Mouse (Mus musculus): ENCODE data around the gene Igfbp5. TPM values are rescaled to one million over a fixed set of nuclear protein-coding genes. Genes with fewer than 3 reads are reported as not detected.

Gene Igfbp5
- polyA plus RNA-seq, 1 experiment from 2014 or later: 80.3 TPM

DNA sequence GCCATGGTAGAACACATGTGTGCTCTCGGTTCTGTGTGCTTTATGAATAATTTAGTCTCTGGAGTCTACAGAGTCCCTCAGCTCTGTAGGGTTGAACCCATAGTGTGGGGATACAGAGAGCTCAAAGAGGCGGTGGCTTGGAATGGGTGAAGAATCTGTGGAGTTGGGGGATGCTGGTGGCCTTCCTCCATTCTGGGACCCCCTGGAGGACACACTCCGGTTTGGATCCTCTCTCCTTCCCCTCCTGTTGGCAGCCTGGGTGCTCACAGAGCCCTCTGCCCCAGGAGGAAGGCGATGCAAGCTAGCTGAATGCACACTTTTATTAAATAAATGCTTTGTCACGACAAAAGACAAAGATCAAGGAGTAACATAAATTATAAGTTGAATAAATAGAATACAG is 17.1 kb downstream of the Igfbp5 start:
- no peak overlapping the region for H3K4me3 ChIP-seq (replicated peaks)
- peaks cover 38% of the 10 kb centered on the region for H3K36me3 ChIP-seq
- H3K9me3 ChIP-seq: no peaks in the 10 kb centered on the region
- ATAC-seq (ENCODE audit: insufficient number of reproducible peaks, insufficient read depth, low FRiP score, low TSS enrichment, low read depth): no peak
- H3K27ac ChIP-seq: no peak overlapping the region
- no peak overlapping the region for H3K4me2 ChIP-seq
- H3K27me3 ChIP-seq: no peaks in the 10 kb centered on the region
- 73% methylated on average over 5 of the region's 5 CpGs for WGBS
- H3K9ac ChIP-seq (replicated peaks): no peak overlapping the region
- no peaks in the 10 kb centered on the region for H3K4me1 ChIP-seq (replicated peaks)

DNA sequence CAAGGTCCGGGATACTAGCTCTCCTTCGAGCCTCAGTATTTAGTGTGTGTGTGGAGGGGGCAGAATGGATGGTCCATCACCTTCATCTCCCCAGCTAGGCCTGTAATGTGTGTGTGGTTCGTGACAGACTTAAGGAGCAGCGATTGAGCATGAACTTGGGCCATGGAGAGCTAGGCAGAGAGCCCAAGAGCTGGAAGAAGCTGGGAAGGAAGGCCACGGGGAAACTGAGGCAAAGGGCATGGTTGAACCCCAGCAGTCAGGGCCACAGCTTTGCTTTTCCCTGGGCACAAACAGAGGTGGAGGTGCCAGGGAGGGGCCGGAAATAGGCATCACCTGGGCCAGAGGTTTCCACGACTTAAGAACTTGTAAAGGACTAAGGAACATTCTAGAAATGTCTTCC is 17.5 kb downstream of the Igfbp5 start:
- ATAC-seq (ENCODE audit: insufficient number of reproducible peaks, insufficient read depth, low FRiP score, low TSS enrichment, low read depth): no peak
- H3K27ac ChIP-seq: no peak overlapping the region
- H3K4me2 ChIP-seq: no peak overlapping the region
- H3K9me3 ChIP-seq: no peaks in the 10 kb centered on the region
- H3K4me3 ChIP-seq (replicated peaks): no peak overlapping the region
- WGBS: 81% methylated on average over 7 of the region's 7 CpGs
- H3K9ac ChIP-seq (replicated peaks): no peak overlapping the region
- H3K36me3 ChIP-seq: peaks cover 38% of the 10 kb centered on the region
- no peaks in the 10 kb centered on the region for H3K27me3 ChIP-seq
- no peaks in the 10 kb centered on the region for H3K4me1 ChIP-seq (replicated peaks)

DNA sequence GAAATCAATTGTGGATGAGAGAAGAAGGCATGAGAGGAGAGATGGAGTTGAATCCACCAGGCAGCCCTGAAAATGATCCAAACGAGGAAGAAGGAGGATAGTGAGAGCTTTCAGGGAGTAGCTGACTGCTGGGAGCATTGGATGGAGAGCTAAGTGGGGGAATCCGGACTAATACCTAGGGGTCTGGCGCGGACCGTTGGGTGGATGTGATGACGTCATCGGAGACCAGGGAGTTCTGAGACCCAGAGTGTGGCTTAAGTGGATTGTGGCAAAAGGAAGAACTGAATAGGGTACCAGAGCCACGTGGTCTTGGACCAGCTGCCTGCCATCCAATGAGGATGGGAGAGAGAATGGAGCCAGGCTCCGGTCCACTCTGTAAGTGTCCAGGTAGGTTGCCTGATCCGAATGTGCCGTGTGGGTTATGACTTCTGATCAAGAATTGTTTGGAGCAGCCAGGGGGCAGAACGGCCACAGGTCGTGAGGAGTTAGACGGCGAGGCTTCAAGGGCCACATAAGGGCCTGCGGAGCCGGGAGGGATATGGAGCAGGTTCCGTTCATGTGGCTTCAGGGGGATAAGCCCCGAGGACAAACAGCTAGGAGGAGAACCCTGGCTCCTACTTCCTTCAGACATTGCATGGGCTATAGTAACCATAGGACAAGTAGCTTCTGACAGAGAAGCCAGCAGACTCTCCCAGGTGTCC is 18.3 kb downstream of the Igfbp5 start:
- H3K9ac ChIP-seq (replicated peaks): no peak overlapping the region
- H3K4me1 ChIP-seq (replicated peaks): no peaks in the 10 kb centered on the region
- H3K36me3 ChIP-seq: peaks cover 38% of the 10 kb centered on the region
- H3K4me3 ChIP-seq (replicated peaks): no peak overlapping the region
- no peak; the same call in 1 of the 2 replicates for ATAC-seq (ENCODE audit: insufficient number of reproducible peaks, insufficient read depth, low FRiP score, low TSS enrichment, low read depth)
- H3K9me3 ChIP-seq: no peaks in the 10 kb centered on the region
- 83% methylated on average over 19 of the region's 19 CpGs for WGBS
- no peak overlapping the region for H3K4me2 ChIP-seq
- no peaks in the 10 kb centered on the region for H3K27me3 ChIP-seq
- no peak overlapping the region for H3K27ac ChIP-seq

DNA sequence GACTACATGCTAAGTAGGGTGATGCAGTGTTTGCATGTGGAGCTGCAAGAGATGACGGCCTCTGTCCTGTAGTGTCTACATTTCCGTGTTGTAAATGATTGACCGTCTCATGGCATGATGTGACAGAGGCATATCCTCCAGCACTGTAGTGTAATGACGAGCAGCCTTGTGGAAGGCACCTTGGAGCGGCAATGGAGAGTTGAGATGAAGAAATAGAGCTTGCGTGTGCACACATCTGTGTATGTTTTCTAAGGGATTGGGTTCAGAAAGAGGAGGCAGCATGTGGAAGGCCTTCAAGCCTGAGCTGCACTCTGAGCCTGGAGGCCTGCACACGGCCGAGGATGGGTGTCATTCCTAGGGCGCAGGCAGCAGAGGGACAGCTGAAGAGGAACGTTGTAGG is 19.0 kb downstream of the Igfbp5 start:
- H3K36me3 ChIP-seq: peaks cover 38% of the 10 kb centered on the region
- H3K27me3 ChIP-seq: no peaks in the 10 kb centered on the region
- H3K4me3 ChIP-seq (replicated peaks): no peak overlapping the region
- H3K9me3 ChIP-seq: no peaks in the 10 kb centered on the region
- no peak for ATAC-seq (ENCODE audit: insufficient number of reproducible peaks, insufficient read depth, low FRiP score, low TSS enrichment, low read depth)
- H3K27ac ChIP-seq: no peak overlapping the region
- no peak overlapping the region for H3K9ac ChIP-seq (replicated peaks)
- H3K4me2 ChIP-seq: no peak overlapping the region
- no peaks in the 10 kb centered on the region for H3K4me1 ChIP-seq (replicated peaks)
- WGBS: 86% methylated on average over 10 of the region's 10 CpGs

DNA sequence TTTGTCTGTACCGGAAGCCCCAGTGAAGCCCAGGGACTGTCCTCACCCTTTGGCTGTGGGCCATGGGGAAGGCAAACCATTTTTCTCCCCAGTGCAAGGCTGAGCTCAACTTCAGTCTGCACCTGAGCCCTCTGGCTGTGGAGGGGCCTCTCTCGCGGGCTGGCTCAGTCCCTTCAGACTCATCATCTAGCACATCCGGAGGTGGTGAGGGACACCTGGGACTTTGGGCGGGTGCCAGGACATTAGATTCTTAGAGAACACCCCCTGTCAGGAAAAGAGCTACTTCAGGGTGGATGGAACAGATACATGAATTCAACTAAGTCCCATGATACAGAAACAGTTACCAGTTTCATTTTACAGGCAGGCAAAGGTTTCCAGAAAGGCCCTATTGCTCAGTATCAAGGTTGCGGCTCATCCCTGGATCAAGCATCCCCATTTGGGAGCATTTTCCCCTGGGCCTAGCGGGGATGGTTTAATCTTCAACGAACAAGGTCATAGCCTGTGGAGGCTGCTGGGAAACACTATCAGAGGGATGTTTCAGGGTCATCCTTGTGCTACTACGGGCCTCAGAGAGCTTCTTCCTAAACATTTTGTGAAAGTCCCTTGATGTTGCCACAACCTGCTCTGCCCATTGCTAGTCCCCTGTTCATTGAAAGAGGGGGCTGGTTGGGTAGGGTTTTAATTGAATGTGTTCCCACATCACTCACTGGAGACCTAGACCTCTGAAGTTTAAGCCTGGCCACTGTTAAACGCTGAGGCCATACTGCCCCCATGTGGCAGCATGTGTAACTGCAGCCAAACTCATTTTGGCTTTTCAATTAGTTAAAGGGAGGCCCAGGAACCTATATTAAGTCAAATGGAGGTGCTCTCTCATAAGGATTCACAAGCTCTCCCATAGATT is 20.1 kb downstream of the Igfbp5 start:
- H3K27me3 ChIP-seq: no peaks in the 10 kb centered on the region
- H3K9me3 ChIP-seq: no peaks in the 10 kb centered on the region
- H3K4me1 ChIP-seq (replicated peaks): no peaks in the 10 kb centered on the region
- peaks cover 40% of the 10 kb centered on the region for H3K36me3 ChIP-seq
- no peak overlapping the region for H3K9ac ChIP-seq (replicated peaks)
- H3K4me2 ChIP-seq: no peak overlapping the region
- 59% methylated on average over 10 of the region's 10 CpGs for WGBS
- no peak overlapping the region for H3K27ac ChIP-seq
- no peak for ATAC-seq (ENCODE audit: insufficient number of reproducible peaks, insufficient read depth, low FRiP score, low TSS enrichment, low read depth)
- H3K4me3 ChIP-seq (replicated peaks): no peak overlapping the region

DNA sequence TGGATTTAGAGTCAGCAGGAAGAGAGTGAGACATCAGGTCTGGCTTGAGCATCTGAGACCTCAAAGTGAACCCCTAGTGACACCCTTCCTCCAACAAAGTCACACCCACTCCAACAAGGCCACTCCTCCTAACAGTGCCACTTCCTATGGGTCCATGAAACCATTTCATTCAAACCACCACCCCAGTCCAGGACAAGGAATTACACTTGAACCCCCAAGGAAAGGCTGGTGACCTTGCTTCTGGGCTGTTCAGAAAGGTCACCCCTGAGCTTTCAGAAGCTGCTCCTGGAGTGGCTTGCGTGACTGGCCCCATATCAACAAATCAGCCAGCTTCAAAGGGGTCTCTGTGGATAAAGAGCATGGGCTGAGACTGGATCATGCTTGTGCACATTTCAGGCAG is 20.9 kb downstream of the Igfbp5 start:
- Histone ChIP-seq H3K4me3 (replicated peaks) (no peak overlapping the region), H3K4me2 (no peak overlapping the region), H3K27ac (no peak overlapping the region), H3K4me1 (replicated peaks) (no peaks in the 10 kb centered on the region), H3K27me3 (no peaks in the 10 kb centered on the region), H3K9me3 (no peaks in the 10 kb centered on the region), H3K36me3 (peaks cover 43% of the 10 kb centered on the region), H3K9ac (replicated peaks) (no peak overlapping the region)
- ATAC-seq (ENCODE audit: insufficient number of reproducible peaks, insufficient read depth, low FRiP score, low TSS enrichment, low read depth): no peak
- WGBS: 66% methylated on average over 1 of the region's 1 CpGs

DNA sequence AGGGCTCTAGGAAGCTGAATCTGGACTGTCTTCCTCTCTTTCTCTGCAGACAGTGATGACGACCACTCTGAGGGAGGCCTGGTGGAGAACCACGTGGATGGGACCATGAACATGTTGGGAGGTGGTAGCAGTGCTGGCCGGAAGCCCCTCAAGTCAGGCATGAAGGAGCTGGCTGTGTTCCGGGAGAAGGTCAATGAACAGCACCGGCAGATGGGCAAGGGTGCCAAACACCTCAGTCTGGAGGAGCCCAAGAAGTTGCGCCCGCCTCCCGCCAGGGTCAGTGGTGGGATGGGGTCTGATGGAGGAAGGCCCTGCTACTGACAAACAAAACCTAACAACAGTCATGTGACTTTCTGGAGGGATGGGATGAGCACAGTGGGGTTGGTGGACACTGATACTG is 25.6 kb downstream of the Igfbp5 start:
- no peak overlapping the region for H3K4me2 ChIP-seq
- H3K9me3 ChIP-seq: no peaks in the 10 kb centered on the region
- no peaks in the 10 kb centered on the region for H3K27me3 ChIP-seq
- H3K36me3 ChIP-seq: peaks cover 57% of the 10 kb centered on the region
- no peak overlapping the region for H3K9ac ChIP-seq (replicated peaks)
- WGBS: 83% methylated on average over 8 of the region's 8 CpGs
- no peak overlapping the region for H3K4me3 ChIP-seq (replicated peaks)
- ATAC-seq (ENCODE audit: insufficient number of reproducible peaks, insufficient read depth, low FRiP score, low TSS enrichment, low read depth): no peak
- H3K27ac ChIP-seq: no peak overlapping the region
- no peaks in the 10 kb centered on the region for H3K4me1 ChIP-seq (replicated peaks)

DNA sequence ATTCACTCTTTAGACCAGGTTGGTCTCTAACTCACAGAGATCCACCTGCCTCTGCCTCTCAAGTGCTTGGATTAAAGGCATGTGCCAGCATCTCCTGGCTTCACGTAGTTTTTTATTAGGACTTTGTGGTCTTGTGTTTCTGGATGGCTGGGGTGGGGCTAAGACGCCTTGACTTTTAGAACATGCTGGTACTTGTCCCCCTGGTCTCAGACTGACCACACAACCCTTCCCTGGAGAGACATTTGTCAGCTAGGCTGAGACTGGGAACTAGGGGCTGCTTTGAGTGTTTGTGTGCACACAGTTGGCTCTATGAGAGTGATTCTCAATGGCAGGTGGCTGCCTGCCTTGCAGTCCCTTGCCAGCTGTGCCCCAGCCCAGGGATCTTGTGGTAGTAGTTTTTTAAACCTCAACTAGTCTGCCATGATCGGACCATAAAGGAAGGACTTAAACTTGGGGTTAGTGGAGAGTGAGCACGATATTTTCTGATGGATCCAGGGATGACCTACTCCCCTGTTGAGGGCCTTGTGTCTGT is 26.8 kb downstream of the Igfbp5 start:
- no peak overlapping the region for H3K27ac ChIP-seq
- peaks cover 55% of the 10 kb centered on the region for H3K36me3 ChIP-seq
- H3K4me1 ChIP-seq (replicated peaks): no peaks in the 10 kb centered on the region
- H3K9ac ChIP-seq (replicated peaks): no peak overlapping the region
- H3K27me3 ChIP-seq: no peaks in the 10 kb centered on the region
- no peak overlapping the region for H3K4me3 ChIP-seq (replicated peaks)
- ATAC-seq (ENCODE audit: insufficient number of reproducible peaks, insufficient read depth, low FRiP score, low TSS enrichment, low read depth): no peak
- no peak overlapping the region for H3K4me2 ChIP-seq
- no peaks in the 10 kb centered on the region for H3K9me3 ChIP-seq
- WGBS: 87% methylated on average over 4 of the region's 4 CpGs

DNA sequence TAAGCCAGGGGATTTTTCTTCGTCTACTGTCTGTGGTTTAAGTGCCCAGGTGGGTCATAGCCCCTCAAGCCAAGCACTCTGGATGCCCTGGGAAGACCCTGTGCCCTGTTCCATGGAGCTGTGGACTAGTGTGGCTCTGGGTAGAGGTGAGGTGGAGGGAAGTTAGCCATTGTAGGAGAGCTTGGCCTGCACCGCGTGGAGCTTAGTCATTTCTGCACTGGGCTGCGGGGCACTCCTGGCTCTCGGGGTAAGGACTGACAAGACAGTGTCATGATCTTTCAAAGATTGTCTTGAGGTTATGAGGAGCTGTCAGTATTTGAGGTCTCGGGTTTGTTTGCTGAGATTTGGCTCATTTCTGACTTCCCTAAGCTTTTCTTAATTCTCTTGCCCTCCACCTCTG is 30.0 kb downstream of the Igfbp5 start:
- Histone ChIP-seq H3K36me3 (peaks cover 35% of the 10 kb centered on the region), H3K4me1 (replicated peaks) (no peaks in the 10 kb centered on the region), H3K27me3 (no peaks in the 10 kb centered on the region), H3K9ac (replicated peaks) (no peak overlapping the region), H3K4me2 (no peak overlapping the region), H3K27ac (no peak overlapping the region), H3K9me3 (no peaks in the 10 kb centered on the region), H3K4me3 (replicated peaks) (no peak overlapping the region)
- ATAC-seq (ENCODE audit: insufficient number of reproducible peaks, insufficient read depth, low FRiP score, low TSS enrichment, low read depth): no peak
- 91% methylated on average over 6 of the region's 6 CpGs for WGBS

DNA sequence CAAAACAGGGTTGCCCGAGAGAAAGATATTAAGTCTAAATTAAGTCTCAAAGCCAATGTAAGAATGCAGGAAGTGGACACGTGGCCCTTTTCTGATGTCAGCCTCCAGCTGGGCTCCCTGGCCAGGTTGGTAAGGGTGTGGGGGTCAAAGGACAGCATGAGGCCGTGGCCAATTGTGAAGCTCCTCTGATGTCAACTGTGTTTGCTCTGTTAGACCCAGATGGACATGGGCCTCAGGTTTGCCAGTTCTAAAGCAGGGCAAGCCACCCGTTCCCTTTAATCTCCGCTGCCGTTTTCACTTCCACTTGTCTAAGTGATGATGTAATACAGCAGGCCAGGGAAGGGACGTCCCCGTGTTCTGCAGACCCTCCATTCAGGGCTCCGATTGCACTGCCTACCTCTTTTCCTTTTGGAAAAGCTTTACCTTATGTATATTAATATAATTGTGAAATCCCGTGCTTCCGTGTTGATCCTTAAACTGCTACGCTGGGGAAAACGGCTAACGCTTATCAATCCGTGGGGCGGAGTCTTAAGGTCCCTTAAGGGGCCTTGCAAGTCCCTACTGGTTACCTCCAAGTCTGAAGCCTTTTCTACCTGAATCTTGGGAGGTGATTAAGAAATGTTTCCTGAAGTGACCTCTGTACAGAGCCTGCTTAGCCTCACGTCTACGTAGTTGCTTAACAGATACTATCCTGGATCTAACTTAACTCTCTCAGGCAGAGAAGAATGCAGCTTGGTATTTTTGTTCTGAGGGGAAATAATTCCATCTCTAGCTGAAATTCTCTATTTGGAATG is 31.8 kb downstream of the Igfbp5 start:
- no peak for ATAC-seq (ENCODE audit: insufficient number of reproducible peaks, insufficient read depth, low FRiP score, low TSS enrichment, low read depth)
- Histone ChIP-seq H3K4me2 (no peak overlapping the region), H3K27me3 (no peaks in the 10 kb centered on the region), H3K27ac (no peak overlapping the region), H3K4me1 (replicated peaks) (no peaks in the 10 kb centered on the region), H3K9ac (replicated peaks) (no peak overlapping the region), H3K4me3 (replicated peaks) (no peak overlapping the region), H3K36me3 (peaks cover 25% of the 10 kb centered on the region; the same call in 1 of the 2 replicates), H3K9me3 (no peaks in the 10 kb centered on the region)
- 80% methylated on average over 18 of the region's 18 CpGs for WGBS

DNA sequence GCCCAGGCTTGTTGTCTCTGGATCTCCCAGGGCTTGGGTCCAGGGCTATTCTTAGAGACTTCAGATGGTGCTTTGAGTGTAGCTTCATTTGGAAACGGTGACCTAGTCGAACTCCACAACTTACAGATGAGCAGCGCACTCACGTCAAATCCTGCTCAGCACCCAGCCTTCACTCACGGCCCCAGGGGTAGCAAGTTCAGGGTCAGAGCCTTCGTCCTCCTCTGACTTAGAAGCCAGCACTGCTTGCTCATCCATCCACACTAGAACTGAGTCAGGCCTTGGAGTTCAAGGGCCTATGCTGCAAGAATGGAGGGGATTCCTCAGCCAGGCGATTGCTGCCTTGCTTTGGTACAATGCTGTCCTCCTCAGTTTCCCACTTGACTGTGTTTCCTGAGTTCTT is 34.9 kb downstream of the Igfbp5 start:
- WGBS: 87% methylated on average over 7 of the region's 7 CpGs
- Histone ChIP-seq H3K9ac (replicated peaks) (no peak overlapping the region), H3K36me3 (peaks cover 45% of the 10 kb centered on the region; the same call in 1 of the 2 replicates), H3K4me1 (replicated peaks) (no peaks in the 10 kb centered on the region), H3K4me3 (replicated peaks) (no peak overlapping the region), H3K27ac (no peak overlapping the region), H3K4me2 (no peak overlapping the region), H3K9me3 (no peaks in the 10 kb centered on the region), H3K27me3 (no peaks in the 10 kb centered on the region)
- no peak for ATAC-seq (ENCODE audit: insufficient number of reproducible peaks, insufficient read depth, low FRiP score, low TSS enrichment, low read depth)

Data from limb, embryonic 12.5 days (tissue).